Mouse (Mus musculus) brain, embryonic 14.5 days (tissue): ENCODE data around the gene Nup133.
A peak's percentile ranks its signal among the peaks of the same experiment; 100 is the strongest.

Experiments
- CTCF ChIP-seq: fragments of 200-500 bp; IDR thresholded peaks from 2 replicates; pipeline ENCODE4 v1.5.1; 2012; ENCODE audit warnings: inconsistent platforms, mild to moderate bottlenecking, moderate library complexity, borderline replicate concordance; ENCODE audit not compliant: insufficient read depth, insufficient read length; ENCODE audit errors: extremely low read depth
- POLR2A ChIP-seq: fragments of 200-500 bp; IDR thresholded peaks from 2 replicates; pipeline ENCODE4 v1.6.1; 2012; ENCODE audit warnings: mild to moderate bottlenecking, inconsistent platforms, borderline replicate concordance; ENCODE audit not compliant: poor library complexity, insufficient read depth, insufficient read length, severe bottlenecking; ENCODE audit errors: extremely low read depth

GRCm38 (mm10) chr8:123966896-123967295, 17.8 kb upstream of the Nup133 start:
- TF ChIP-seq CTCF (peak; percentile 27; the same call in 1 of the 2 replicates), POLR2A (no peak)
